In genomic region chr4:142617676-142618075, GRCm38 (mm10) we compare ENCODE assay signal across 9 mouse cellular contexts.
DNase-seq lines count a peak whose midpoint lies in the region; ATAC-seq and TF ChIP-seq lines count a peak whose summit lies in the region.
"Had no signal": no experiment of that assay in that cellular context is flagged by ENCODE, and none has a peak within 500 bp of the region (broad histone marks: within the 10 kb centered on the region; RNA-seq: fewer than 3 reads in every experiment).

No protein-coding gene starts in this region.

- 59% methylated on average over 5 of the region's 5 CpGs for WGBS in heart, postnatal 0 days
- WGBS in lung, embryonic 14.5 days, result 63% methylated on average over 5 of the region's 5 CpGs
- WGBS in limb, embryonic 10.5 days, result 67% methylated on average over 5 of the region's 5 CpGs

- H3K9me3 ChIP-seq in heart, postnatal 0 days (replicated peaks; ENCODE audit: control insufficient read depth, low read length), result 0 out of 2 replicates have a peak, but pooled peaks cover 7% of the 10 kb centered on the region
- H3K9me3 ChIP-seq in lung, embryonic 14.5 days (ENCODE audit: low read depth, low read length), result no peaks in the 10 kb centered on the region
- no peaks in the 10 kb centered on the region for H3K9me3 ChIP-seq in limb, embryonic 10.5 days (replicated peaks)
- H3K9me3 ChIP-seq: lung, embryonic 15.5 days had no signal

- no peak for TF ChIP-seq EP300 in heart, postnatal 0 days (IDR thresholded peaks at IDR 0.05; ENCODE audit: low read depth)

- H3K4me2 ChIP-seq in heart, postnatal 0 days (ENCODE audit: low read depth, low read length), result no peak overlapping the region
- no peak overlapping the region for H3K4me2 ChIP-seq in lung, embryonic 14.5 days
- H3K4me2 ChIP-seq: lung, embryonic 15.5 days had no signal

- no peaks in the 10 kb centered on the region for H3K4me1 ChIP-seq in heart, postnatal 0 days (ENCODE audit: control insufficient read depth, insufficient read depth)
- H3K4me1 ChIP-seq in lung, embryonic 14.5 days (ENCODE audit: insufficient read depth), result peaks cover 6% of the 10 kb centered on the region; the same call in 1 of the 2 replicates
- H3K4me1 ChIP-seq in limb, embryonic 10.5 days, result peaks cover 22% of the 10 kb centered on the region

- no peak overlapping the region for H3K4me3 ChIP-seq in heart, postnatal 0 days (ENCODE audit: low read depth, low read length)
- H3K4me3 ChIP-seq in lung, embryonic 14.5 days (ENCODE audit: low read depth, low read length), result no peak overlapping the region
- H3K4me3 ChIP-seq in limb, embryonic 10.5 days, result no peak overlapping the region
- H3K4me3 ChIP-seq: lung, embryonic 15.5 days had no signal

- H3K27me3 ChIP-seq in heart, postnatal 0 days (ENCODE audit: control insufficient read depth, insufficient read depth, low read length), result no peaks in the 10 kb centered on the region
- H3K27me3 ChIP-seq in lung, embryonic 14.5 days (ENCODE audit: insufficient read depth, low read length), result no peaks in the 10 kb centered on the region
- no peaks in the 10 kb centered on the region for H3K27me3 ChIP-seq in limb, embryonic 10.5 days (ENCODE audit: low read depth, poor library complexity, severe bottlenecking)
- H3K27me3 ChIP-seq: lung, embryonic 15.5 days had no signal

- peak; percentile 27; the same call in 1 of the 2 replicates for TF ChIP-seq CTCF in heart, postnatal 0 days (IDR thresholded peaks at IDR 0.05; ENCODE audit: low read depth)
- TF ChIP-seq CTCF in lung, embryonic 14.5 days (IDR thresholded peaks at IDR 0.05; ENCODE audit: low read depth), result peak; percentile 57

- H3K36me3 ChIP-seq in heart, postnatal 0 days (replicated peaks; ENCODE audit: control insufficient read depth, insufficient read depth, low read length), result no peaks in the 10 kb centered on the region
- no peaks in the 10 kb centered on the region for H3K36me3 ChIP-seq in lung, embryonic 14.5 days (ENCODE audit: insufficient read depth)
- no peaks in the 10 kb centered on the region for H3K36me3 ChIP-seq in limb, embryonic 10.5 days
- H3K36me3 ChIP-seq: lung, embryonic 15.5 days had no signal

- no peak overlapping the region for H3K9ac ChIP-seq in heart, postnatal 0 days (replicated peaks; ENCODE audit: low read depth, low read length)
- H3K9ac ChIP-seq in lung, embryonic 14.5 days, result no peak overlapping the region
- H3K9ac ChIP-seq: lung, embryonic 15.5 days had no signal

- no peak overlapping the region for H3K27ac ChIP-seq in heart, postnatal 0 days (ENCODE audit: low read depth)
- H3K27ac ChIP-seq in lung, embryonic 14.5 days (ENCODE audit: low read depth), result no peak overlapping the region
- H3K27ac ChIP-seq in limb, embryonic 10.5 days, result no peak overlapping the region
- H3K27ac ChIP-seq: lung, embryonic 15.5 days had no signal

- no peak for ATAC-seq in heart, postnatal 0 days (ENCODE audit: insufficient read depth, low read depth)
- ATAC-seq in lung, embryonic 14.5 days (ENCODE audit: insufficient read depth), result no peak

- no peak for DNase-seq in heart, postnatal 0 days (ENCODE audit: low spot score)
- no peak for DNase-seq in heart, adult 18-20 months
- peak; percentile 48 for DNase-seq in lung, embryonic 14.5 days
- no peak for DNase-seq in lung, postnatal 36 days
- DNase-seq in adrenal gland, postnatal 14 days, result peak; percentile 48
- peak; percentile 58 for DNase-seq in limb, embryonic 10.5 days (ENCODE audit: low spot score)
- no peak for DNase-seq in ovary, postnatal 14 days (ENCODE audit: low spot score)
- no peak for DNase-seq in right cerebral cortex, adult 2 months (ENCODE audit: low spot score in 2 of 2)

Comparison
In these comparisons a context has a peak if more than half of its experiments do, and no peak if none do; other contexts are left out.
1. DNase-seq: peak in lung, embryonic 14.5 days (single experiment), adrenal gland, postnatal 14 days (single experiment) and limb, embryonic 10.5 days (single experiment); none in heart, postnatal 0 days (single experiment), heart, adult 18-20 months (0 of 2), lung, postnatal 36 days (single experiment), ovary, postnatal 14 days (single experiment) and right cerebral cortex, adult 2 months (0 of 2).